Mouse (Mus musculus): Measurements from ENCODE around the gene 1700012B07Rik.

DNA sequence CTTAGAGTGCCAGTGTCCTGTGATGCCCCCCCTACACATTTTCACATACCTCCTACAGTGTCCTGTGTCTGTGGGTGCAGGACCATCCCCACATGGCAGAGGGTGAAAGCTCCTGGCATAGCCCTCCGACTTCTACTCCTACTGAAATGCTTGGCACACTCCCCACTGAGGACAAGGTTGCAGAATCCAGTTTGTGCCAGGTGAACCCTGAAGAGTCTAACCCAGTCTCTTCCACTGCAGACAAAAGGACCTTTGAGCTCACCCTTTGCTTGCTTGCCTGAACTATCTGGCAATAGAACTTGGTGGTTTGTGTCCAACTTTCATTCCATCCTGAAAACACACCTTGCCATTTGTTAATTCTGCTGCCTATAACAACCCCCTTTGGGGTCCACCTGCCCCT is 56.5 kb downstream of the 1700012B07Rik start:
- TF ChIP-seq POLR2A (IDR thresholded peaks at IDR 0.05; ENCODE audit: borderline replicate concordance, low read depth, low read length), result no peak
- no peak for TF ChIP-seq CTCF (IDR thresholded peaks at IDR 0.05; ENCODE audit: low read depth, low read length)
